Mouse (Mus musculus) heart, postnatal 0 days (tissue): ENCODE measurements at regions not wholly inside any gene's neighbourhood (a gene's known extent, or its start where the extent isn't known, plus 50 kb on each side); places are given as distances from the start of the nearest gene placed in this dataset.
A peak's percentile ranks its signal among the peaks of the same experiment; 100 is the strongest.

ENCODE experiments used
- ATAC-seq: fragments of 200-750 bp; cut with Nextera tagmentation; 2 replicates; pipeline ENCODE4 v1.8.0; 2017; ENCODE audit warnings: low read depth, moderate number of reproducible peaks, moderate library complexity; ENCODE audit not compliant: insufficient read depth
- DNase-seq: peaks from one replicate; pipeline ENCODE4 v3.0.0-alpha.2; 2016; ENCODE audit warnings: low spot score
- H3K27ac ChIP-seq: fragments of 300-500 bp; sonication (generic); 2 replicates; pipeline ENCODE4 v1.5.1; 2014; ENCODE audit warnings: low read depth, mild to moderate bottlenecking
- H3K27me3 ChIP-seq: fragments of 300-500 bp; sonication (generic); 2 replicates; pipeline ENCODE4 v1.6.1; 2014; ENCODE audit warnings: low read length, mixed read lengths; ENCODE audit not compliant: control insufficient read depth, insufficient read depth
- H3K36me3 ChIP-seq: fragments of 300-500 bp; sonication (generic); replicated peaks from 2 replicates; pipeline ENCODE4 v1.6.1; 2014; ENCODE audit warnings: low read length, mixed read lengths; ENCODE audit not compliant: control insufficient read depth, insufficient read depth
- H3K4me1 ChIP-seq: fragments of 300-500 bp; sonication (generic); 2 replicates; pipeline ENCODE4 v1.6.1; 2014; ENCODE audit warnings: antibody characterized with exemption; ENCODE audit not compliant: control insufficient read depth, insufficient read depth
- H3K4me2 ChIP-seq: fragments of 300-500 bp; sonication (generic); 2 replicates; pipeline ENCODE4 v1.6.1; 2014; ENCODE audit warnings: low read depth, mild to moderate bottlenecking, low read length, moderate library complexity
- H3K4me3 ChIP-seq: fragments of 300-500 bp; sonication (generic); 2 replicates; pipeline ENCODE4 v1.5.1; 2014; ENCODE audit warnings: low read depth, low read length
- H3K9ac ChIP-seq: fragments of 300-500 bp; sonication (generic); replicated peaks from 2 replicates; pipeline ENCODE4 v1.6.1; 2014; ENCODE audit warnings: low read depth, low read length, mixed read lengths
- H3K9me3 ChIP-seq: fragments of 300-500 bp; sonication (generic); replicated peaks from 2 replicates; pipeline ENCODE4 v1.6.1; 2016; ENCODE audit warnings: low read length; ENCODE audit not compliant: control insufficient read depth
- CTCF ChIP-seq: IDR thresholded peaks from 2 replicates; pipeline ENCODE4 v1.5.1; 2016; ENCODE audit warnings: antibody characterized with exemption, control low read depth, low read depth
- EP300 ChIP-seq: IDR thresholded peaks from 2 replicates; pipeline ENCODE4 v1.6.1; 2016; ENCODE audit warnings: antibody characterized with exemption, low read depth
- WGBS: fragments of 180-500 bp; shearing (Covaris S2); extraction: QIAGEN DNeasy Blood & Tissue Kit; methylation state at CpG from one replicate; pipeline ENCODE4 v1.1.7; 2014; 5-methylcytosine and 5-hydroxymethylcytosine counted together

DNA sequence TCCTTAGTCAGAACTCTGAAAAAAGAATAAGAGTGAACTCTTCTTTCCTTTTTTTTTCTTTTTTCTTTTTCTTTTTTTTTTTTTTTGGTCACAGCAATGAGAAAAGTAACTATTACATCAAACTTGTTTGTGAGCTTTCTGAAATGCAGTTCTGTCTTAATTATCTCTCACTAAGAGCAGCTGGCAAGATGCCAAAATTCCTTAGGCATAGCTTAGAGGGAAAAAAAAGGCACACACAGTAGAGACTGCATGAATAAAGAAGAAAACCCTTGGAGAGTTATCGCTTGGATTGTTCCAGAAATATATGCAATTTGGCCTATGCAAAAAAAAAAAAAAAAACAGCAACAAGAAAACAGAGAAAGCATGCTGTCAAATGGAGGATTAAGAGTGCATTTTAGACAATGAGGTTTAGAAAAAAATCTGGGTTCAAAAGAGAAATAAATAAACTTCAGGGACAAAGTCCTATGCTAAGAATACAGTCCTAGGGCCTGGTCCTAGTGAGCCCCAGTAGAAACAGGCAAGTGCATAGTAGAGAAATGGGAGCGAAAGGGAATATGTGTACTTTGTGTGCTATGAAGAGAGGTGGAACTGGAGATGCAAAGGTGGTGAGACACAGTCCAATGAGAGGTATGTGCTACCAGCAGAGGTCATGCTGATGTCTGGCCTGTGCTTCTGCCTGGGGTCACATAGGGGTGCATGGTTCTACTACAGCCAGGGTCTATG, 974.0 kb downstream of the Rab28 start:
- ATAC-seq (no peak), DNase-seq (peak; percentile 46)
- Histone ChIP-seq H3K27me3 (no peaks in the 10 kb centered on the region), H3K9ac (no peak overlapping the region), H3K36me3 (no peaks in the 10 kb centered on the region), H3K27ac (no peak overlapping the region), H3K4me2 (no peak overlapping the region), H3K9me3 (no peaks in the 10 kb centered on the region), H3K4me3 (no peak overlapping the region), H3K4me1 (peaks cover 14% of the 10 kb centered on the region; the same call in 1 of the 2 replicates)
- WGBS, result 48% methylated on average over 2 of the region's 2 CpGs
- no peak for TF ChIP-seq CTCF
- TF ChIP-seq EP300, result no peak

DNA sequence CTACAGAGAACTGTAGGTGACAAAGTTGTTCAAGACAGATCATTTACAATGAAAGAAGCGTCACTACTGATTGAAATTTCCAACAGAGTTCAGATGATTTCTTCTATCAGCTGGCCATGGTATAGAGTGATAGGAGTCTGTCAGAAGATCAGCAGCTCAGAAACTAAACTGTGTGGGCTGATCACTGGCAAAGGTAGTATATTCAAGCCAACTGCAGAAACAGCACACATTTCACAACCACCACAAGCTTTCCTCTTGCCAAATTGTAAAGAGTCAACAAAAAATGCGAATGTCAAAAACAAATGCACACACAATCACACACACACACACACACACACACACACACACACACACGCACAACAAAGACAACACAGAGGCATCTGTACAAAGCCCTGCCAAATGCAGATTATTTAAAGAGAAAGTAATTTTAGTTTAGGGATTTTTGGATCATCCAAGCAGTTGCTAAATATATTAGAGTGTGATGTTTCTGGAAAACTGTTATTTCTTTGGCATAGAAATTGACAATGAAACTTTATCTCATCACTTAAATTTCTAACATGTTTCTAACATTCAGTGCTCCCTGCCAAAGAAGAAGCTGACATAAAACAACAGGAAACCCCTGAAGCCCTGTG, 959.3 kb upstream of the Hs3st1 start:
- H3K9me3 ChIP-seq, result no peaks in the 10 kb centered on the region

DNA sequence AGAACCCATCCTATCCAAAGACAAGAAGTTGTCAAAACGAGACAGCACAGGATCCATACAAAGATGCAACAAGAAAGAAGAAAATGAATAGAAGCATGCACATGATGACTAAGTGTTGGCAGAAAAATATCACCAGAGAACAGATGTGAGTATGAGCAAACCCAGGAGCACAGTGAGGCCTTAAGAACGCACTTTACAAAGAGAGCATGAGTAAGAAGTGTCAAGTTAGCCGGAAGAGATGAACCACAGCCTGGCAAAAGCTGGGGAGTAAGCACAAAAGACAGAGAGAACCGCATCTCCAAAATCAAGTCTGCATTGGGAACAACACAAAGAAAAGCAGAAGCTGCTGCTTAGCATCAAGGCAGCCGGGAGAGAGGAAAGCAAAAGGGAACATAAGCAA, 946.4 kb upstream of the Hs3st1 start:
- Histone ChIP-seq H3K4me2 (no peak overlapping the region), H3K9me3 (no peaks in the 10 kb centered on the region), H3K4me3 (no peak overlapping the region), H3K27me3 (no peaks in the 10 kb centered on the region), H3K4me1 (no peaks in the 10 kb centered on the region), H3K27ac (no peak overlapping the region), H3K36me3 (no peaks in the 10 kb centered on the region), H3K9ac (no peak overlapping the region)
- DNase-seq (no peak), ATAC-seq (no peak)
- 57% methylated on average over 5 of the region's 5 CpGs for WGBS
- no peak for TF ChIP-seq CTCF
- TF ChIP-seq EP300, result no peak

More for the DNA sequence above, 959.3 kb upstream of the Hs3st1 start:
- Histone ChIP-seq H3K36me3 (no peaks in the 10 kb centered on the region), H3K9ac (no peak overlapping the region), H3K27ac (no peak overlapping the region), H3K4me2 (no peak overlapping the region), H3K27me3 (no peaks in the 10 kb centered on the region), H3K4me1 (no peaks in the 10 kb centered on the region), H3K4me3 (no peak overlapping the region)
- WGBS, result 55% methylated on average over 3 of the region's 3 CpGs
- DNase-seq, result no peak
- ATAC-seq, result no peak
- TF ChIP-seq EP300, result no peak

DNA sequence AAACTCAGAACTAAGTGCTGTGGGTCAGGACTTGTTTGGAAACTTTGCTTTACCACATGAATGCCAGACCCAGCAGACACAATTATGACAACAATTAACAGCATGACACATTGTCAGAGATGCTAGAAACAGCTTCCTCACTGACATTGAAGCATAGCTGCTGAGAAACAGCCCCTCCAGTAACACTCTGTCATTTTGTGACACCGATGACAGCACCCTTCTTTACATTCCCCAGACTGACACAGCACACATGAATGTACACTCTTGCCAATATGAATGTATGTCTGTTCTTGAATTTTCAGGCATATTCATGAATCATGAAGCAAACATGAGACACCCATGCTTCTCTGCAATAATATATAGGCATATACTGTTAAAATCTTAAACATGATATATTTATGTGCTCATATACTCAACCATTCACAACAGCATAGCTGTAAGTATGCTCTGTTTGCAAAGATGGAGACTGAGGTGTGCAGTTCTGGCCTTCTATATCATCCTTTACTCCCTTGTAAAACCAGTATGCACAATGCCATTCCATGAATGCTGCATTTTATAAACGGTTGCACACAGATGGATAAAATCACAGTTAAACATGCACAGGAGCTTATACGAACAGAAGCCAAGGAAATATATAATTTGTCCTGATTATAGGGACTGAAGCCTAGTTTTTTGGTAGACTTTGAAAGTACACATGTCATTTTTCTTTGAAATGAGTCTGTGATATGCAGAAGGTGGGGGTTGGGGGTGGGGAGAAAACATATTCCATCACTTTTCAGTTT, 942.4 kb upstream of the Hs3st1 start:
- Histone ChIP-seq H3K36me3 (no peaks in the 10 kb centered on the region), H3K4me1 (no peaks in the 10 kb centered on the region), H3K27me3 (no peaks in the 10 kb centered on the region), H3K4me2 (no peak overlapping the region), H3K9me3 (no peaks in the 10 kb centered on the region), H3K27ac (no peak overlapping the region), H3K9ac (no peak overlapping the region), H3K4me3 (no peak overlapping the region)
- ATAC-seq (no peak), DNase-seq (no peak)
- WGBS, result 58% methylated on average over 3 of the region's 3 CpGs
- no peak for TF ChIP-seq EP300
- no peak for TF ChIP-seq CTCF
